Mouse (Mus musculus): ENCODE results near the gene Greb1. TPM values are rescaled to one million over a fixed set of nuclear protein-coding genes. Genes with fewer than 3 reads are reported as not detected.

Gene Greb1
- total and polyA plus RNA-seq, 3 experiments, result 0.87 TPM; not detected in 2

GRCm38 (mm10) chr12:16644698-16645097 lies 156.0 kb downstream of the Greb1 start:
- ATAC-seq (ENCODE audit: extremely low read depth, insufficient number of reproducible peaks, low FRiP score, poor library complexity, severe bottlenecking), result no peak
- TF ChIP-seq TAL1 (conservative IDR thresholded peaks at IDR 0.05; ENCODE audit: low read depth, low read length), result no peak
- TF ChIP-seq GATA1 (IDR thresholded peaks at IDR 0.05; ENCODE audit: borderline replicate concordance, low read length), result no peak
- TF ChIP-seq CTCF (IDR thresholded peaks at IDR 0.05; ENCODE audit: low read depth, low read length), result no peak
- no peak for TF ChIP-seq POLR2AphosphoS5 (IDR thresholded peaks at IDR 0.05; ENCODE audit: insufficient replicate concordance, low read depth, low read length)
- TF ChIP-seq GATA2 (IDR thresholded peaks at IDR 0.05; ENCODE audit: borderline replicate concordance, low read depth, low read length), result no peak
- no peak for DNase-seq (ENCODE audit: low spot score)
- Histone ChIP-seq H3K27me3 (ENCODE audit: insufficient read depth, low read length) (peaks cover 17% of the 10 kb centered on the region), H3K4me3 (ENCODE audit: low read depth, low read length) (no peak overlapping the region), H3K9me3 (replicated peaks) (no peaks in the 10 kb centered on the region), H3K36me3 (replicated peaks) (no peaks in the 10 kb centered on the region), H3K4me1 (ENCODE audit: insufficient read depth, low read depth, low read length) (no peaks in the 10 kb centered on the region)

GRCm38 (mm10) chr12:16643508-16644345 lies 157.0 kb downstream of the Greb1 start:
- H3K4me3 ChIP-seq (ENCODE audit: low read depth, low read length), result no peak overlapping the region
- H3K9me3 ChIP-seq (replicated peaks), result no peaks in the 10 kb centered on the region
- H3K4me1 ChIP-seq (ENCODE audit: insufficient read depth, low read depth, low read length), result no peaks in the 10 kb centered on the region
- ATAC-seq (ENCODE audit: extremely low read depth, insufficient number of reproducible peaks, low FRiP score, poor library complexity, severe bottlenecking) (no peak), DNase-seq (ENCODE audit: low spot score) (no peak)
- H3K27me3 ChIP-seq (ENCODE audit: insufficient read depth, low read length), result peaks cover 17% of the 10 kb centered on the region
- H3K36me3 ChIP-seq (replicated peaks), result no peaks in the 10 kb centered on the region
- no peak for TF ChIP-seq TAL1 (conservative IDR thresholded peaks at IDR 0.05; ENCODE audit: low read depth, low read length)
- no peak for TF ChIP-seq CTCF (IDR thresholded peaks at IDR 0.05; ENCODE audit: low read depth, low read length)
- TF ChIP-seq POLR2AphosphoS5 (IDR thresholded peaks at IDR 0.05; ENCODE audit: insufficient replicate concordance, low read depth, low read length), result no peak
- no peak for TF ChIP-seq GATA1 (IDR thresholded peaks at IDR 0.05; ENCODE audit: borderline replicate concordance, low read length)

GRCm38 (mm10) chr12:16642000-16642399 lies 158.7 kb downstream of the Greb1 start:
- Histone ChIP-seq H3K27me3 (ENCODE audit: insufficient read depth, low read length) (peaks cover 15% of the 10 kb centered on the region), H3K4me1 (ENCODE audit: insufficient read depth, low read depth, low read length) (no peaks in the 10 kb centered on the region), H3K9me3 (replicated peaks) (no peaks in the 10 kb centered on the region), H3K4me3 (ENCODE audit: low read depth, low read length) (no peak overlapping the region), H3K36me3 (replicated peaks) (no peaks in the 10 kb centered on the region)
- no peak for TF ChIP-seq POLR2AphosphoS5 (IDR thresholded peaks at IDR 0.05; ENCODE audit: insufficient replicate concordance, low read depth, low read length)
- no peak for TF ChIP-seq GATA2 (IDR thresholded peaks at IDR 0.05; ENCODE audit: borderline replicate concordance, low read depth, low read length)
- no peak for TF ChIP-seq TAL1 (conservative IDR thresholded peaks at IDR 0.05; ENCODE audit: low read depth, low read length)
- peak; percentile 28; the same call in 1 of the 2 replicates for TF ChIP-seq CTCF (IDR thresholded peaks at IDR 0.05; ENCODE audit: low read depth, low read length)
- ATAC-seq (ENCODE audit: extremely low read depth, insufficient number of reproducible peaks, low FRiP score, poor library complexity, severe bottlenecking), result no peak
- peak; percentile 15 for DNase-seq (ENCODE audit: low spot score)

GRCm38 (mm10) chr12:16640075-16640474 lies 160.6 kb downstream of the Greb1 start:
- Histone ChIP-seq H3K9me3 (replicated peaks) (no peaks in the 10 kb centered on the region), H3K27me3 (ENCODE audit: insufficient read depth, low read length) (peaks cover 12% of the 10 kb centered on the region; the same call in 1 of the 2 replicates), H3K36me3 (replicated peaks) (no peaks in the 10 kb centered on the region), H3K4me3 (ENCODE audit: low read depth, low read length) (no peak overlapping the region), H3K4me1 (ENCODE audit: insufficient read depth, low read depth, low read length) (no peaks in the 10 kb centered on the region)
- TF ChIP-seq GATA1 (IDR thresholded peaks at IDR 0.05; ENCODE audit: borderline replicate concordance, low read length), result no peak
- no peak for TF ChIP-seq CTCF (IDR thresholded peaks at IDR 0.05; ENCODE audit: low read depth, low read length)
- no peak for TF ChIP-seq TAL1 (conservative IDR thresholded peaks at IDR 0.05; ENCODE audit: low read depth, low read length)
- TF ChIP-seq GATA2 (IDR thresholded peaks at IDR 0.05; ENCODE audit: borderline replicate concordance, low read depth, low read length), result no peak
- no peak for TF ChIP-seq POLR2AphosphoS5 (IDR thresholded peaks at IDR 0.05; ENCODE audit: insufficient replicate concordance, low read depth, low read length)
- ATAC-seq (ENCODE audit: extremely low read depth, insufficient number of reproducible peaks, low FRiP score, poor library complexity, severe bottlenecking), result no peak
- DNase-seq (ENCODE audit: low spot score), result no peak

- H3K4me1 ChIP-seq (ENCODE audit: insufficient read depth, low read depth, low read length), result no peaks in the 10 kb centered on the region
- no peak for TF ChIP-seq TAL1 (conservative IDR thresholded peaks at IDR 0.05; ENCODE audit: low read depth, low read length)
- no peak for TF ChIP-seq GATA1 (IDR thresholded peaks at IDR 0.05; ENCODE audit: borderline replicate concordance, low read length)
- no peak for TF ChIP-seq GATA2 (IDR thresholded peaks at IDR 0.05; ENCODE audit: borderline replicate concordance, low read depth, low read length)
- no peak for TF ChIP-seq CTCF (IDR thresholded peaks at IDR 0.05; ENCODE audit: low read depth, low read length)
- no peak for TF ChIP-seq POLR2AphosphoS5 (IDR thresholded peaks at IDR 0.05; ENCODE audit: insufficient replicate concordance, low read depth, low read length)
- no peaks in the 10 kb centered on the region for H3K9me3 ChIP-seq (replicated peaks)
- peaks cover 9% of the 10 kb centered on the region; the same call in 1 of the 2 replicates for H3K27me3 ChIP-seq (ENCODE audit: insufficient read depth, low read length)
- no peak for DNase-seq (ENCODE audit: low spot score)
- no peaks in the 10 kb centered on the region for H3K36me3 ChIP-seq (replicated peaks)
- no peak; the same call in 1 of the 2 replicates for ATAC-seq (ENCODE audit: extremely low read depth, insufficient number of reproducible peaks, low FRiP score, poor library complexity, severe bottlenecking)
- H3K4me3 ChIP-seq (ENCODE audit: low read depth, low read length), result no peak overlapping the region
These were observed 161.5 kb downstream of the Greb1 start for GRCm38 (mm10) chr12:16639078-16639771.

GRCm38 (mm10) chr12:16635816-16636215 lies 164.9 kb downstream of the Greb1 start:
- TF ChIP-seq GATA2 (IDR thresholded peaks at IDR 0.05; ENCODE audit: borderline replicate concordance, low read depth, low read length) (no peak), TAL1 (conservative IDR thresholded peaks at IDR 0.05; ENCODE audit: low read depth, low read length) (no peak), CTCF (IDR thresholded peaks at IDR 0.05; ENCODE audit: low read depth, low read length) (no peak), POLR2AphosphoS5 (IDR thresholded peaks at IDR 0.05; ENCODE audit: insufficient replicate concordance, low read depth, low read length) (no peak), GATA1 (IDR thresholded peaks at IDR 0.05; ENCODE audit: borderline replicate concordance, low read length) (no peak)
- Histone ChIP-seq H3K27me3 (ENCODE audit: insufficient read depth, low read length) (0 out of 2 replicates have a peak, but pooled peaks cover 5% of the 10 kb centered on the region), H3K36me3 (replicated peaks) (no peaks in the 10 kb centered on the region), H3K9me3 (replicated peaks) (no peaks in the 10 kb centered on the region), H3K4me1 (ENCODE audit: insufficient read depth, low read depth, low read length) (peaks cover 11% of the 10 kb centered on the region), H3K4me3 (ENCODE audit: low read depth, low read length) (no peak overlapping the region)
- no peak for DNase-seq (ENCODE audit: low spot score)
- no peak for ATAC-seq (ENCODE audit: extremely low read depth, insufficient number of reproducible peaks, low FRiP score, poor library complexity, severe bottlenecking)

Data from G1E (cell line).